Mouse (Mus musculus) ES-E14 (cell line): Measurements from ENCODE around the gene Fem1b.

Experiments
- HCFC1 ChIP-seq: IDR thresholded peaks from 2 replicates; pipeline ENCODE4 v1.6.1; 2012; ENCODE audit warnings: low read length, inconsistent platforms, borderline replicate concordance; ENCODE audit not compliant: insufficient read depth
- MAFK ChIP-seq: IDR thresholded peaks from 2 replicates; pipeline ENCODE4 v1.6.1; 2014; ENCODE audit warnings: mild to moderate bottlenecking, low read depth, low read length, inconsistent platforms; ENCODE audit not compliant: insufficient read depth
- ZC3H11A ChIP-seq: IDR thresholded peaks from 2 replicates; pipeline ENCODE4 v1.6.1; 2012; ENCODE audit warnings: low read depth, mild to moderate bottlenecking, inconsistent platforms, low read length, borderline replicate concordance
- ZNF384 ChIP-seq: IDR thresholded peaks from 2 replicates; pipeline ENCODE4 v1.6.1; 2012; ENCODE audit warnings: low read depth, low read length, inconsistent platforms

DNA sequence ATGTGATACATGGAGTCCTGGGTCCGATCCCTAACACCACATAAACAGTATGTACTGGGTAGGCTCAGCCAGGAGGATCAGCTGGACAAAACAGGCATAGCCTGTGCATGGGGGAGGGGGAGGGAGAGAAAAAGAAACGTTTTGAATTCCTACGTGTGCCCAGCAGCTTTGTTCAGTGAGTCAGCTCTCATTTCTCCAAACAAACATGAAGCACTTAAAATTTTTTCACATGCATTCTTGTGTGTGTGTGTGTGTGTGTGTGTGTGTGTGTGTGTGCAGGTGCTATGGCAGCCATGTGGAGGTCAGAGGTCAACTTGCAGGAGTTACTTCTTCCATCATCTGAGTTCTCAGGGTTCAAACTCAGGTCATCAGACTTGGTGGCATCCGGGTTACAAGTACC, 36.3 kb downstream of the Fem1b start:
- no peak for TF ChIP-seq HCFC1
- no peak for TF ChIP-seq MAFK
- no peak for TF ChIP-seq ZNF384
- no peak for TF ChIP-seq ZC3H11A
